Mouse (Mus musculus) v-Abl transformed pro-B cells (cell line): ENCODE results near the gene Mt4.
"Not testable (repeated sequence)": the region's sequence is repeated elsewhere in the genome, so short reads cannot be mapped to it uniquely, and the experiment has no call there.

Experiments used
- in situ Hi-C, 2 experiments: fragments of 400-800 bp; cut with MboI; formaldehyde crosslinking; loops; one replicate each; pipeline ENCODE4 v1.15.1; 2025; ENCODE audit not compliant: unreplicated experiment in 2 of 2

Gene Mt4

DNA sequence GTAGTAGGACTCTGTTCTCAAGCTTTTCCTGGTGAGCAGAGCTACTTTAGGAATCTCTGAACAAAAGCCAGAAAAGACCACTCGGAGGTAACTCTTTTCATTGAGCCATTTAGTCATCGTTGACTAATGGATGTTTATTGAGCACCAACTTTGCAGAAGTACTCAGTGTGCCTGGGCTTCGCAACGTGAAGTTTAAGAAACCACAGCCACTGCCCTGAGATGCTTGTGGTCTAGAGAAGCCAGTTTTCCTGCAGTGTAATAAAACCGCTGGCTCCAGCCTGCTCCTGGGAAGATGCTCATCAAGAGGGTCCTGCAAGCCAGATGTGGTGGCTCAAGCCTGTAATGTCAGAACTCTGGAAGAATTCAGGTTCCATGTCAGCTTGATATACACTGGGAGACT lies 4.9 kb upstream of the Mt4 start:
- in situ Hi-C loops, result no loop called here

DNA sequence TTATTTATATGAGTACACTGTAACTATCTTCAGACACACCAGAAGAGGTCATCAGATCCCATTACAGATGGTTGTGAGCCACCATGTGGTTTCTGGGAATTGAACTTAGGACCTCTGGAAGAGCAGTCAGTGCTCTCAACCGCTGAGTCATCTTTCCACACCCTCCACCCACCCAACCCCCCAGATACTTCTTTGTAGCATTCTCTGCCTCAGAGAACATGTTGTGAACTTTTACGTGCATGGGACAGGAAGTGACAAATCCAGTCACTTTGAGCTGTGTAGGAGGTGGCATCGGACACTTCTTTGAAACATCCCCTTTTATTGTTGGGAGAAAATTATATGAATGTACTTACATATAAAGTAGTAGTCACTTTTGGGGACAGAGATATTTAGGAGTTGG lies 2.4 kb upstream of the Mt4 start:
- in situ Hi-C loops, result not testable (repeated sequence)

DNA sequence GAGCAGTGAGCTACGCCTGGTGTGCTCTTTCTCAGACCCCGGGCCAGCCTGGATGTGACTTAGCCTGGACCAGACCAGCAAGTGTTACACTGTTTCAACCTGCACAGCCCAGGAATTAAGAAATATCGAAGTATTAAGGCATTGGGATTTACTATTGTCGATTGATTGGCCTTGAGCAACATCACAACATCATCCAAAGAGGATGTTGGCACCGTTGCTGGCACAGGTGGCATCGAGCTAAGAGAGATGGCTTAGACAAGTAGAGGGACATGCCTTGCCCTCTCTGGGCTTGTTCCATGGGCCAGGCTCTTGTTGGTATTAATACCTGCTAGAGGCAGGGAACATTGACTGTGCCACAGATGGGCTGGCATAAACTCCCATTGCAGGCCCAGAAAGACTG lies 1.4 kb upstream of the Mt4 start:
- in situ Hi-C loops, result no loop called here

DNA sequence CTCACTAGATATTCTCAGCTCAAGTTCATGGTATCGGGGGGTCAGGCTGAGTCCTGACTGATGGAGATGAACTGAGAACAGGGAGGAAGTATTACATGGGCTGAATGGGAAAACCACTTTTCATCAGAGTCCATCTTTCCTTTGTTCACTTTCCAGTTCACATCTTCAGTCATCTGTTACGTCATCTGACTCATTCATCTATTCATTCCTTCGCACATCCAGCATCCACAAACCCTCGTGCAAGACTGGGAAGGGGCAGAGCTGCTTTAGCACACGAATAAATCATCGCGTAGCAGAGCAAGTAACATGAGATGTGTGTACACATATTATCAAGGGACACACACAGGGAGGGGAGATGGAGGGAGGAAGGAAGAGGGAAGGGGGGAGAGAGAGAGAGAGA lies 805 bp upstream of the Mt4 start:
- in situ Hi-C loops, result no loop called here

DNA sequence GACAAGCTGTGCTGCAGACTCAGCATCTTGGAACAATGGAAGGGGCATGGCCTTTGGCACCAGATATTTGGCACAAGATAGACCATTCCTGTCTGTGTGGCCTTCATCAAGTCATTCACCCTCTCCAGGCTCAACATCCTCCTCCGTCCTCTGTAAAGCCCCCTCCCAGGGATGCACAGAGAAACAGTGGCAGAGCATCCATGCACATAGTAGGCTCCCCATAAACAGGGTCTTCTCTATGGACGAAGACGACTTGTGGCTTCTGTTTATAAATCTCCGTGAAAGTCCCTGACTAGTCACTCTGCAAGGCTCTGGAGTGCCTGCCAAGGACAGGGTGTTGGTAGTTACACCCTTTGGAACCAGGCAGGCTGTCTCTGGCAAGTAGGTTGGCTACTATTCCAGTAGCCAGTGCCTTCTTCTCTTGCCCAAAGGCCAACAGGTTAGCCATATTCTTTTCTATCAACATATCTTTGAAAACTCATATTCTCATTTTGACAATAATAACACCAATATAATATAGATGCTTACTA lies 3.3 kb downstream of the Mt4 start:
- in situ Hi-C loops, result no loop called here

DNA sequence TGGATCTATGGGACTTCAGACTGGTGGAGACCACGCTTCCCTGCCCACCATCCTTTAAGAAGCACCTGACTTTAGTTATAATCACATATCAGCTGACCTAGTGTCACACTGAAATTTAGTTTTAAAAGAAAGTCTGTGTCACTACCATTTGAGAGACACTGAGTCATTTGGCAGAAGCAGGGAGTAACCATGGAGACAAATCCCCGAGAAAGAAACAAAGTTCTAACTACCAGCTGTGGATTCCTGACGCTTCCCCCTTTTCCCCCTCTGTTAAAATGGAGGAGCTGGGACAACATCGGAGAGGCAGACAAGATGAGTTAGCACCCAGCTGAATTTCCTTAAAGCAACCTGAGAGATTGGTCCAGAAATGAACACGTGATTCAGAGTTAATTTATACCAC lies 11.2 kb downstream of the Mt4 start:
- in situ Hi-C loops, result no loop called here

DNA sequence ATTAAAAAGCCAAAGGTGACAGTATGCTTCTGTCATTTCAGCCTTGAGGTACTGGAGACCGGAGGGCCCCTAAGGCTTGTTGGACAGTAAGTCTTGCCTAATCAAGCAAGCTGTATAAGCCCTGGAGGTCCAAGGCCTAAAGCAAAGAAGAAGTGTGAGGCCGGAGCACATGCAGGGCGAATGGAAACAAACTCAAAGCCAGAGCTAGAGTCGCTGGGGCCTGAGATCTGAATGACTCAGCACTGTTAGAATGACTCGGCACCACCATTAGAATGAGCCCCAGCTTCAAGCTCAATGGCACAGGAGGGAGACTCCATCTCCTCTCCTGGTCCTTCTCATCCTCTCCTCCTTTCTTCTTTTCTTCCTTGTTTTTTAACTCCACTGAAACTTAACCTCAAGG lies 13.9 kb downstream of the Mt4 start:
- in situ Hi-C loops, result no loop called here

DNA sequence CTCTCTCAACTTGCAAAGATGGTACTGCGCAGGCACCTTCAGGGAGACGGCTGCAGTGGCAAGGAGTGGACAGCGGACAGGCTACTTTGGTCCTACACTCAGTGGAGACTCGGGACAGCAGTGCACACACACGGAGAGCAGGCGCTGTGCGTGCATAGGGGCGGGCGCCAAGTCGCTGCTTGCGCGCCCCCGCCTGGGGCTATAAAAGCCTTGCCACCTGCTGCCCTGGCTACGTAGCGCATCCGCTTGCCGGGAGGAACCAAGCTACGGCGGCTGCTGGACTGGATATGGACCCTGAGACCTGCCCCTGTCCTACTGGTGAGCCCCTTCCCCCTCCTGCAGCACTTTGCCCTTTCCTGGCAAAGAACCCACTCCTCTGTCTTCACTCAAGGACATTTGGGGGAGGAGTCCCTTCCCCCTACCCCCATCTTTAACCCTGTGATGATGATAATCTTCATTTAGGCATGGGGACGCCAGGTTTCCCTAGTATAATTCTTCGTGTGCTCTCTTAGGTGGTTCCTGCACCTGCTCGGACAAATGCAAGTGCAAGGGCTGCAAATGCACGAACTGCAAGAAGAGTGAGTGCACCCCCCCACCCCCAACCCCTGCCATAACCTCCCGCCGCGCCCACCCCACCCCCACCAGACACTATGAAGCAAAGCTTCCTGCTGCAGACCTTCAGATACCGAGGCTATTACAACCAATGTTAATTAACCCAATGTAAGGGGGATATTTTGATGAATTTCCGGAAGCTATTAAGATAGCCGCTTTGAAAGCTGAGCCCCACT lies 15.7 kb downstream of the Mt4 start, which contains the start of gene Mt3:
Gene Mt3 (plus strand): TSS at position 95 of the 788 bp plus-strand sequence.
- in situ Hi-C loops, result no loop called here

DNA sequence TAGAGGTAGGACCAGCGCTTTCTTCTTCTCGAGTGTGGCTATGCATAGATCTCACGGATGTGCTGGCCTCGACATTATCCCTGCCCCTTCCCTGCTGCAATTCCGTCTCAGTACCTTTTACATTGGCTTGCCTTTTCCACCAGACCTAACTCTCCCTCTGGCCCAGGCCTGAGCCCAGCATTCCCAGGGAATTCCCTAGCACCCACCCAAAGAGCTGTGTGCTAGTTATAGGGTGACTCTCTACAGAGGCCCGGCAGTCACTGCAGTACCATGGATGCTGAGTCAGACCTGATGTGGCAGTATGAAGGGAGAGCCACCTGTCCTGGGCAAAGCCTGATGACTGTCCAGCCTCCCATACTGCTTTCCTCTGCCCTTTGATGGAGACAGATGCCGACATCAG lies 16.5 kb downstream of the Mt4 start:
- in situ Hi-C loops, result no loop called here

DNA sequence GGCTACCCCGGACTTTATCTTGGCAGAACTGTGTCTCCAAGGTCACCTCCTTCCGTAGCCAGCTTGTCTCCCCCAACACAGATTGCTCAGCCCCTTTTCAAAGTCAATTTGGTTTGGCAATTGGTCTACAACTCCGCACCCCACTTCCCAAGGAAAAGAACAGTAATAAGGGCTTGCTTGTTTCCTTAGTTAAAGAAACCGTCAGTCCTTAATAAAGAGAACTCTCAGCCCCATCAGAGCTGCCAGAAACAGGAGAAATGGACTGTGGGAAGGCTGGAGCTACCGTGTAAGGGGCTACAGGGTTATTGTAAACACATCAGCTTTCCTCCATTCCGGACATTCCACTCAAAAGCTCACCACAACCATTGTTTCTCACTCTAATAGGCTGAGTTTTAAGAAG lies 17.5 kb downstream of the Mt4 start:
- in situ Hi-C loops, result no loop called here

DNA sequence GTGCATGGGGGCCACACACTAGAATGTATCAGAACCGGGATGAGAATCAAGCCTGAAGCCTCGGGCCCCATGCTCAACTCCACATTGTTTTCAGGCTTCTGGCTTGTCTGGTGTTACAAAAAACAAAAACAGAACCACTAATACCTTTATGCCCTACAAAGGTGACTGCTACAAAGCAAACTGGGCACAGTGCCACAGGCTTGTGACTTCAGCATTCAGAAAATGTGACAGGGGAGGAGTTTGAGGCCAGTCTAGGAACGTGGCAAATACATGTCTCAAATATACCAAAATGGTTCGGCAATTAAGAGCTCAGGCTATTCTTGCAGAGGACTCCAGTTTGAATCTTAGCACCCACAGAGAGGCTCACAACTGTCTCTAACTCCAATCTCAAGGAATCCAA lies 19.1 kb downstream of the Mt4 start:
- in situ Hi-C loops, result no loop called here

DNA sequence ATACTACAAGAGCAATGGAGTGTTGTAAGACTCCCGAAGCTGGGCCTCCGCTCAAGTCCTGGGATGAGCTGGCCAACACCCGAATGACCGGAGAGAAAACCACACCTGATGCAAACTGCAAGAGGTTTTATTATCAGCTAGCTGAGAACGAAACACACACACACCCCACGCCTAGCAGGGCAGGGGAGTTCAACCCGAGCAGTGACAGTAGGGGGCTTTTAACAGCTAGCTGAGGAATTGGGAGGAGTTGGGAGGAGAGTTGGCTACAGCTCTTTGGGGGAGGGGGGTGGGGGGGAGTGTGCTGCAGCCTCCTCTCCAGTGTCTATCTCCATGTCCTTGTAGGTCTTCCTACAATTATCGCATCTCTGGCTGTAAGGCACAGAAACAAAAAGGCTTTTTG lies 28.8 kb downstream of the Mt4 start:
- in situ Hi-C loops, result loop anchor here (5.0 kb wide), 1 partner anchor 37 kb away; no protein-coding TSS in a partner anchor

DNA sequence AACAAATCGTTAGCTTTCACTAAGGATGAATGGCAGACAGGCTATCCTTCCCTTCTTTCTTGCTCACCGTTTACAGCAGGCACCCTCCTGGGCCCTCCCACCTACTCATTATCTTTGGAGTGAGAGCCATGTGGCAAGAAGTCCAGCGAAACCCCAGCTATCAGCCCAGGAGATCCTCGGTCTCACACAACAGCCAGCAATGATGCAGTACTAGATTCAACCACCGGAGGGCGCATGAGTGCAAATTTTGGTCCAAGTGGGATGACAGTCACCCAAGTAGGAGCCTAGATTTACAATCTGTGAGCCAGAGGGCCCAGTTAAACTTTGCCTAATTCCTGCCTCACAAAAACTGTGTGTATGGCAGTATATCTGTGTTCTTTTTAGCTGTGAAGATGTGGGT lies 30.2 kb downstream of the Mt4 start:
- in situ Hi-C loops, result loop anchor here (5.0 kb wide), 1 partner anchor 35 kb away; no protein-coding TSS in a partner anchor

DNA sequence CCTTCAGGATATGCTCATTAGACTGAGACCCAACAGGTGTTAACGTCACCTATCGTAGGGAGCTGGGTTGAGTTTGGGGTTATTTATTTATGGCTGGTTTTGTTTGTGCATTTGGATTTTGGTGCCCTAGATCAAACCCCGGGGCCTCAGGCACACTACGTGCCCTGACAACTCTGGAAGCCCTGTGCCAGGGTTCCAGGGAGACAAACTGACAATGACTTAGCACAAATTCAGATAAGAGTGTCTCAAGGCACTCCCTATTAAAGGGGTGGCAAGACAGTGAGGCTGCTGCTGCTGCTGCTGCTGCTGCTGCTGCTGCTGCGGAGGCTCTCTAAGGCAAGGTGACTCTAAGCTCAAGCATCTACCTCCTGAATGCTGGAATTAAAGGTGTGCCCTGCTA lies 32.5 kb downstream of the Mt4 start:
- in situ Hi-C loops, result loop anchor here (5.0 kb wide), 1 partner anchor 33 kb away; no protein-coding TSS in a partner anchor

DNA sequence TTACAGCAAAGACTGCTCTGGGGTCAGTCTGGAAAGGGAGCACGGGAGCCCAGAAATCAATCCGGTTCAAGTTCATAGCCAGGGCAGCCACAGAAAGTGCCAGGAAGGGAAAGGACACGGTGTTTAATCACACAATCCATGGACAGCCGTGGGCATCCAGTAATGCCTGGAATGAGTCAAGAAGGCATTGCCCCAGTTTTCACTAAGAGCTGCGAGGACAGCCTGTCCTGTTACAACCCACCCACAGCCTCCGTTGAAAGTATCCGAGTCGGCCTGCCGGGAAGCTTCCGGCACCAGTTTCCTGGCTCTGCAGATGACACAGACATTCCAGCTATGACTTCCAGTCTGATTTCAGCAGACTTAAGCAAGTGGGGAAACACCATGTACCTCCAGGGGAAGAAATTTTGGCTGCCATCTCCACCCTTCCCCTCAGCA lies 34.3 kb downstream of the Mt4 start:
- in situ Hi-C loops, result no loop called here

DNA sequence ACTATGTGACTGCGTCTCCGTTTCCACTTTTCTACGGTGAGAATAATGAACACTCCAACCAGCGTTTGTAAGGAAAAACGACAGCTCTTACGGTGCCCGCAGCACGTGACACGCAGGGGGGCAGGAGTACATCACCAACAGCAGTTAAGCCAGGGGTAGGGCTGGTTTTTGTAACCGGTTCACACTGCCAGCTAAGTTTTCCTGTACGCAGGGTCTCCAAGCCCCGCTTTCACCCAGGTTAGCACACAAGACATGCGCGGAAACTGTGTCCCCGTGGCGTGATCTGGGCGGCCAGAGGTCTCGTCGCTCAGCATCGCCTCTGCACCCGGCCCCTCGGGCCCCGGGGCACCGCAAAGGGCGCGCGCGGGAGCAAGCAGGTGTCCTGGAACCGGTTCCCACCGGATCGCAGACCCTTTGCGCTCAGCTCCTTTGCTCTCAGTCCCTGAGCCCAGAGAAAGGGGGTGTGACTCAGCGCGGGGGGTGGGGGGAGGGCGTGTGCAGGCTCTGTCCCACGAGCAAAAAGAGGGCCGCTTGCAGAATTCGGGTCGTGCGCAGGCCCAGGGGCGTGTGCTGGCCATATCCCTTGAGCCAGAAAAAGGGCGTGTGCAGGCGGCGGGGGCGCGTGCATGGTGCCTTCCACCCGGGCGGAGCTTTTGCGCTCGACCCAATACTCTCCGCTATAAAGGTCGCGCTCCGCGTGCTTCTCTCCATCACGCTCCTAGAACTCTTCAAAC lies 35.2 kb downstream of the Mt4 start, which contains the start of gene Mt2:
Gene Mt2 (plus strand): TSS at position 590 of the 734 bp plus-strand sequence.
- in situ Hi-C loops, result no loop called here

DNA sequence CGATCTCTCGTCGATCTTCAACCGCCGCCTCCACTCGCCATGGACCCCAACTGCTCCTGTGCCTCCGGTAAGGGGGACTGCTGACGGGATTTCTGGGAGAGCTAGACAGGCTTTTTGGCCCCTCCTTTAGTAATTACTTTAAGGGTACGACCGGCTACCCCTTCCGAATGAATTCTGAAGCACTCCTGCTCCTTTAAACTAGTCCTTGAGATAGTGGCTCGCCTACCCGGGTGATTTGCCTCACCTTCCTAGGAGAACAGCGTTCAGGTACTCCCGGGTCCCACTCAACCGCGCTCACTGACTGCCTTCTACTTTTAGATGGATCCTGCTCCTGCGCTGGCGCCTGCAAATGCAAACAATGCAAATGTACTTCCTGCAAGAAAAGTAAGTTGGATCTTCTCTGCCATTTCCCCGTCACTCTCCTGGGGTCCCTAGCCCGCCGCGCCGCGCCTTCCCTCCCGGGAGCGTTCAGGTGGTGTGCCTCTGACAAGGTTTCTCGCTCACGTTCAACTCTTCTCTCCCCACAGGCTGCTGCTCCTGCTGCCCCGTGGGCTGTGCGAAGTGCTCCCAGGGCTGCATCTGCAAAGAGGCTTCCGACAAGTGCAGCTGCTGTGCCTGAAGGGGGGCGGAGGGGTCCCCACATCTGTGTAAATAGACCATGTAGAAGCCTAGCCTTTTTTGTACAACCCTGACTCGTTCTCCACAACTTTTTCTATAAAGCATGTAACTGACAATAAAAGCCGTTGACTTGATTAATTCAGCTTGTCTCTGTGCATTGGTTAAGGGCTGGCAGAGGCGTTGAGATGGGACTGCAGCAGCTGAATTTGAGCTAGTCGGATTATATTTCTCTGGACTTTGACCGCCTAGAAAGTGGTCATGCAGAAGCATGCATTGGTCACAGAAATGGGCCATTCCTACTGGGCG lies 36.1 kb downstream of the Mt4 start:
- in situ Hi-C loops, result no loop called here

DNA sequence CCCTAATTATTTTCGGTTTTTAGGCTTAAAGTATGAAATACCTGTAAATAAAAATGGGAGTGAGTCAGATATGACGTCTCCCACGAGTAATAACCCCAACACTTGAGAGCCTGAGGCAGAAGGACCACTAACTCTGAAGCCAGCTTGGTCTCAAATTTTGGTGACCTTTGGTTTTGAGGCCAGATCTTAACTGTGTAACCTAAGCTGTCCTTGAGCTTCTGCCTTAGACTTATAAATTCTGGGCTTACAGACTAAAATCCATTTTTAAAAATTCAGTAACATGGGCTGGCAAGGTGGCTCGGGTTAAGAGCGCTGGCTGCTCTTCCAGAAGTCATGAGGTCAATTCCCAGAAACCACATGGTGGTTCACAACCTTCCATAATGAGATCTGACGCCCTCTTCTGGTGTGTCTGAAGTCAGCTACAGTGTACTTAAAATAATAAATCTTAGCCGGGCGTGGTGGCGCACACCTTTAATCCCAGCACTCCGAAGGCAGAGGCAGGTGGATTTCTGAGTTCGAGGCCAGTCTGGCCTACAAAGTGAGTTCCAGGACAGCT lies 36.9 kb downstream of the Mt4 start:
- in situ Hi-C loops, result no loop called here

DNA sequence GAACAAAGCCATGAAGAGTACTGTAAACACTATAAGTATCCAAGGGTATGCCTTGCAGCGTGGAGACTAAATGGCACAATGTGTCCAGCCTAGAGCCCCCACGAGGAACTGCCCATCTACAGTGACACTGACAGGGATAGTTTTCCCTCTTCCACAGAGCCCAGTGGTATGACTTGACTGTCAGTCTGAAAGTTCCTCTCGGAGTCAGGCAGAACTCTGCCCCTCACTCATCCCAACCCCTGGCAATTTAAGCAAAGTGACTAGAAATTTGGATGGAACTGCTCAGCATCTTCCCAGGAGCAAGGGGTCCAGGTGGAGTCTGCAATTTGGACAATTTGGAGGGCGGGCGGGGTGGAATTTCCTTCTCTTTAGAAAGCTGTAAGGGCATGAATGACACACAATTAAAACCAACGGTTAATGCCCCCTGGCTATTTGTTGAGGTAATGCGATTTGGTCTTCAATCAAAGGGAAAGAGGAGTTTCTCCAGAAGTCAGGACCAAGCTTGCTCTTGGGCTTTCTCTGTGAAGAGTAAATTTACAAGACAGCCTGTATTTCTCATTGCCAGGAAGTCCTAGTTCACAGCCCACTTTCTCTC lies 37.7 kb downstream of the Mt4 start:
- in situ Hi-C loops, result loop anchor here in 1 of 2 experiments (25.0 kb wide), 1 partner anchor 1812 kb away; the partner anchor contains the start of gene Irx5
